Mouse (Mus musculus) limb, embryonic 11.5 days (tissue): Measurements from ENCODE around the gene Eif2ak3. TPM values are rescaled to one million over a fixed set of nuclear protein-coding genes. Genes with fewer than 3 reads are reported as not detected.

Experiments
- ATAC-seq: fragments of 200-750 bp; cut with Nextera tagmentation; 2 replicates; pipeline ENCODE4 v1.8.0; 2017; ENCODE audit warnings: low read depth; ENCODE audit not compliant: insufficient number of reproducible peaks, low FRiP score, low TSS enrichment
- DNase-seq: peaks from one replicate; pipeline ENCODE4 v3.0.0-alpha.2; 2015; ENCODE audit warnings: low spot score
- H3K27ac ChIP-seq: fragments of 300-500 bp; sonication (generic); replicated peaks from 2 replicates; pipeline ENCODE4 v1.5.1; 2014; ENCODE audit warnings: low read depth, mild to moderate bottlenecking, low read length
- H3K27me3 ChIP-seq: fragments of 300-500 bp; sonication (generic); 2 replicates; pipeline ENCODE4 v1.6.1; 2014; ENCODE audit warnings: mild to moderate bottlenecking, low read length, mixed read lengths; ENCODE audit not compliant: control insufficient read depth, insufficient read depth
- H3K36me3 ChIP-seq: fragments of 300-500 bp; sonication (generic); 2 replicates; pipeline ENCODE4 v1.6.1; 2014; ENCODE audit warnings: mild to moderate bottlenecking, low read length, moderate library complexity, mixed read lengths; ENCODE audit not compliant: control insufficient read depth, insufficient read depth
- H3K4me1 ChIP-seq: fragments of 300-500 bp; sonication (generic); 2 replicates; pipeline ENCODE4 v1.6.1; 2014; ENCODE audit warnings: low read length, mixed read lengths; ENCODE audit not compliant: control insufficient read depth, insufficient read depth
- H3K4me2 ChIP-seq: fragments of 300-500 bp; sonication (generic); 2 replicates; pipeline ENCODE4 v1.6.1; 2014; ENCODE audit warnings: low read depth, mild to moderate bottlenecking, moderate library complexity; ENCODE audit not compliant: severe bottlenecking
- H3K4me3 ChIP-seq: fragments of 300-500 bp; sonication (generic); 2 replicates; pipeline ENCODE4 v1.5.1; 2014; ENCODE audit warnings: low read depth, low read length
- H3K9ac ChIP-seq: fragments of 300-500 bp; sonication (generic); 2 replicates; pipeline ENCODE4 v1.6.1; 2014; ENCODE audit warnings: mild to moderate bottlenecking, low read length
- H3K9me3 ChIP-seq: fragments of 300-500 bp; sonication (generic); 2 replicates; pipeline ENCODE4 v1.6.1; 2016; ENCODE audit warnings: low read length; ENCODE audit not compliant: control insufficient read depth
- WGBS: fragments of 180-500 bp; shearing (Covaris S2); extraction: QIAGEN DNeasy Blood & Tissue Kit; methylation state at CpG from one replicate; pipeline ENCODE4 v1.1.7; 2014; 5-methylcytosine and 5-hydroxymethylcytosine counted together
- polyA plus RNA-seq: library from polyadenylated mRNA; unstranded; fragments of >200 nt; fragmentation: Nextera tagmentation; extraction: Ambion mirVana; gene quantifications from 2 replicates; pipeline ENCODE4 v1.2.1, GENCODE M21; 2014

The Eif2ak3 gene
- polyA plus RNA-seq, 1 experiment from 2014 or later: 8.7 TPM

GRCm38 (mm10) chr6:70867297-70867696 is 23.0 kb downstream of the Eif2ak3 start:
- Histone ChIP-seq H3K9me3 (no peaks in the 10 kb centered on the region), H3K4me3 (no peak overlapping the region), H3K36me3 (no peaks in the 10 kb centered on the region; the same call in 1 of the 2 replicates), H3K4me2 (no peak overlapping the region), H3K27ac (no peak overlapping the region), H3K9ac (no peak overlapping the region), H3K27me3 (no peaks in the 10 kb centered on the region), H3K4me1 (no peaks in the 10 kb centered on the region)
- ATAC-seq (no peak), DNase-seq (no peak)
- 94% methylated on average over 9 of the region's 9 CpGs for whole genome bisulfite sequencing

GRCm38 (mm10) chr6:70871511-70871980 is 27.2 kb downstream of the Eif2ak3 start:
- DNase-seq (no peak), ATAC-seq (no peak)
- Histone ChIP-seq H3K4me1 (no peaks in the 10 kb centered on the region), H3K9ac (no peak overlapping the region), H3K4me3 (no peak overlapping the region), H3K27me3 (no peaks in the 10 kb centered on the region), H3K9me3 (no peaks in the 10 kb centered on the region), H3K36me3 (no peaks in the 10 kb centered on the region), H3K4me2 (no peak overlapping the region), H3K27ac (no peak overlapping the region)
- WGBS: 75% methylated on average over 14 of the region's 14 CpGs

- Histone ChIP-seq H3K4me1 (no peaks in the 10 kb centered on the region), H3K9ac (no peak overlapping the region), H3K4me2 (no peak overlapping the region), H3K9me3 (no peaks in the 10 kb centered on the region), H3K27me3 (no peaks in the 10 kb centered on the region), H3K36me3 (no peaks in the 10 kb centered on the region), H3K27ac (no peak overlapping the region), H3K4me3 (no peak overlapping the region)
- ATAC-seq (no peak), DNase-seq (no peak)
- 84% methylated on average over 10 of the region's 10 CpGs for WGBS
Measured at GRCm38 (mm10) chr6:70872128-70872527, 27.8 kb downstream of the Eif2ak3 start.

- WGBS: 81% methylated on average over 7 of the region's 7 CpGs
- Histone ChIP-seq H3K9me3 (no peaks in the 10 kb centered on the region), H3K27me3 (no peaks in the 10 kb centered on the region), H3K36me3 (no peaks in the 10 kb centered on the region), H3K4me3 (no peak overlapping the region), H3K9ac (no peak overlapping the region), H3K27ac (no peak overlapping the region), H3K4me1 (no peaks in the 10 kb centered on the region), H3K4me2 (no peak overlapping the region)
- ATAC-seq (no peak), DNase-seq (no peak)
Measured at GRCm38 (mm10) chr6:70872570-70872969, 28.3 kb downstream of the Eif2ak3 start.

- no peaks in the 10 kb centered on the region for H3K4me1 ChIP-seq
- H3K4me3 ChIP-seq: no peak overlapping the region
- no peaks in the 10 kb centered on the region for H3K9me3 ChIP-seq
- no peak for ATAC-seq
- no peak overlapping the region for H3K4me2 ChIP-seq
- DNase-seq: no peak
- H3K27me3 ChIP-seq: no peaks in the 10 kb centered on the region
- no peaks in the 10 kb centered on the region for H3K36me3 ChIP-seq
- H3K27ac ChIP-seq: no peak overlapping the region
- 84% methylated on average over 5 of the region's 5 CpGs for WGBS
- H3K9ac ChIP-seq: no peak overlapping the region
Measured at GRCm38 (mm10) chr6:70874035-70874775, 29.9 kb downstream of the Eif2ak3 start.

GRCm38 (mm10) chr6:70875017-70875416 is 30.7 kb downstream of the Eif2ak3 start:
- ATAC-seq (no peak), DNase-seq (no peak)
- no peaks in the 10 kb centered on the region for H3K36me3 ChIP-seq
- no peaks in the 10 kb centered on the region for H3K27me3 ChIP-seq
- H3K9me3 ChIP-seq: no peaks in the 10 kb centered on the region
- H3K4me3 ChIP-seq: no peak overlapping the region
- H3K27ac ChIP-seq: no peak overlapping the region
- no peak overlapping the region for H3K9ac ChIP-seq
- no peak overlapping the region for H3K4me2 ChIP-seq
- no peaks in the 10 kb centered on the region for H3K4me1 ChIP-seq
- 100% methylated on average over 1 of the region's 1 CpGs for WGBS

GRCm38 (mm10) chr6:70880714-70881304 is 36.5 kb downstream of the Eif2ak3 start:
- ATAC-seq (no peak), DNase-seq (peak; percentile 87)
- no peaks in the 10 kb centered on the region for H3K9me3 ChIP-seq
- no peak overlapping the region for H3K4me2 ChIP-seq
- H3K27me3 ChIP-seq: no peaks in the 10 kb centered on the region
- H3K36me3 ChIP-seq: peaks cover 2% of the 10 kb centered on the region; the same call in 1 of the 2 replicates
- no peak overlapping the region for H3K27ac ChIP-seq
- H3K4me3 ChIP-seq: no peak overlapping the region
- no peaks in the 10 kb centered on the region for H3K4me1 ChIP-seq
- no peak overlapping the region for H3K9ac ChIP-seq
- 17% methylated on average over 5 of the region's 5 CpGs for WGBS

GRCm38 (mm10) chr6:70887993-70888392 is 43.7 kb downstream of the Eif2ak3 start:
- H3K36me3 ChIP-seq: peaks cover 5% of the 10 kb centered on the region
- no peaks in the 10 kb centered on the region for H3K27me3 ChIP-seq
- WGBS: 95% methylated on average over 11 of the region's 11 CpGs
- H3K4me3 ChIP-seq: no peak overlapping the region
- ATAC-seq (no peak), DNase-seq (no peak)
- no peaks in the 10 kb centered on the region for H3K9me3 ChIP-seq
- no peak overlapping the region for H3K9ac ChIP-seq
- H3K27ac ChIP-seq: no peak overlapping the region
- no peak overlapping the region for H3K4me2 ChIP-seq
- no peaks in the 10 kb centered on the region for H3K4me1 ChIP-seq
